Mouse (Mus musculus) liver, embryonic 16.5 days (tissue): ENCODE measurements at regions not wholly inside any gene's neighbourhood (a gene's known extent, or its start where the extent isn't known, plus 50 kb on each side); places are given as distances from the start of the nearest gene placed in this dataset.
"Not testable (repeated sequence)": the region's sequence is repeated elsewhere in the genome, so short reads cannot be mapped to it uniquely, and the experiment has no call there.

Source experiments
- ATAC-seq: fragments of 200-750 bp; cut with Nextera tagmentation; 2 replicates; pipeline ENCODE4 v1.8.0; 2017; ENCODE audit warnings: low read depth, mild to moderate bottlenecking, moderate number of reproducible peaks, moderate library complexity
- H3K27ac ChIP-seq: fragments of 300-500 bp; sonication (generic); 2 replicates; pipeline ENCODE4 v1.5.1; 2014; ENCODE audit warnings: mild to moderate bottlenecking, low read length
- H3K27me3 ChIP-seq: fragments of 300-500 bp; sonication (generic); 2 replicates; pipeline ENCODE4 v1.6.1; 2014; ENCODE audit warnings: low read depth, low read length, mixed read lengths; ENCODE audit not compliant: control insufficient read depth, insufficient read depth
- H3K36me3 ChIP-seq: fragments of 300-500 bp; sonication (generic); 2 replicates; pipeline ENCODE4 v1.6.1; 2014; ENCODE audit warnings: mild to moderate bottlenecking; ENCODE audit not compliant: control insufficient read depth, insufficient read depth
- H3K4me1 ChIP-seq: fragments of 300-500 bp; sonication (generic); 2 replicates; pipeline ENCODE4 v1.6.1; 2014; ENCODE audit warnings: low read depth, low read length, mixed read lengths; ENCODE audit not compliant: control insufficient read depth
- H3K4me2 ChIP-seq: fragments of 300-500 bp; sonication (generic); 2 replicates; pipeline ENCODE4 v1.6.1; 2014; ENCODE audit warnings: low read depth, low read length, mixed read lengths
- H3K4me3 ChIP-seq: fragments of 300-500 bp; sonication (generic); 2 replicates; pipeline ENCODE4 v1.5.1; 2014; ENCODE audit warnings: low read depth, mild to moderate bottlenecking, low read length
- H3K9ac ChIP-seq: fragments of 300-500 bp; sonication (generic); 2 replicates; pipeline ENCODE4 v1.6.1; 2014; ENCODE audit warnings: low read depth, low read length
- H3K9me3 ChIP-seq: fragments of 300-500 bp; sonication (generic); replicated peaks from 2 replicates; pipeline ENCODE4 v1.6.1; 2016; ENCODE audit warnings: low read length; ENCODE audit not compliant: control insufficient read depth
- WGBS: fragments of 180-500 bp; shearing (Covaris S2); extraction: QIAGEN DNeasy Blood & Tissue Kit; methylation state at CpG from one replicate; pipeline ENCODE4 v1.1.7; 2014; ENCODE audit not compliant: insufficient replicate concordance; 5-methylcytosine and 5-hydroxymethylcytosine counted together

DNA sequence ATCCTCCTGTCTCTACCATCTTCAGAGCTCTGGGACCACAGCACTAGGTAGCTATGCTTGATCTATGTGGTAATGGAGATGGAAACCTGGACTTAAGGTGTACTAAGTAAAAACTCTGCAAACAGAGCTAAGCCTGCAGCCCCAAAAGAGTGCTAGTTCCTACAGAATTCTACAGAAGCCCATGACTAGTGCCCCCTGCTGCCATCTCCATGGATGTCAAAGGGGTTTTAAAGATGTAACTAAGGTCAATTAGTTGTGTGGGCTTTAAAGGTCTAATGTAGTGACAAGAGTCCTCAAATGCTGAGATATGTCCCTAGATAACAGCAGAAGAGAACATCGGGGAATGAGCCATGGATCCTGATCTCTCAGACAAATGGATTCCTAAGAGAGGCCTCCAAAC lies 212.1 kb downstream of the Trib2 start:
- H3K36me3 ChIP-seq = no peaks in the 10 kb centered on the region
- H3K4me3 ChIP-seq = no peak overlapping the region
- no peaks in the 10 kb centered on the region for H3K27me3 ChIP-seq
- H3K9ac ChIP-seq = no peak overlapping the region
- H3K4me1 ChIP-seq = no peaks in the 10 kb centered on the region
- ATAC-seq = no peak
- 55% methylated on average over 1 of the region's 1 CpGs for WGBS
- H3K27ac ChIP-seq = no peak overlapping the region
- no peak overlapping the region for H3K4me2 ChIP-seq
- no peaks in the 10 kb centered on the region for H3K9me3 ChIP-seq

DNA sequence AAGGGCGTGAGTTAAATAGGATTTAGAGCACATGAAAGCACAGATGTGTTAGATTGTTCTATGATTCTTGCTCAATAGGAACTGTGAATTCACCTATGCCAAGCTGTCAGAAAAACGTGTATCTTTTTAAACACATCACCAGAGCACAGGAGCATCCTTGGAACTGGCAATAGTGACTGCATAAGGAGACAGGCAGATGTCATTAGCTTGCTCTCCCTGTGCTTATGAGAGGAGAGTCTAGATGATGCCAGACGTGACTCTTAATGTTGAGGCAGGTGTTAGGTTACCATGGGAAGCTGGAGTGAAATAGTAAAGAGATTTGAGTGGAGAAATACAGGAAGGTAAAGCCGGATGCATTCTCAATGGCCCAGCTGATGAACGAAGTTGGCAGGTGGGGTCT lies 212.8 kb downstream of the Trib2 start:
- no peaks in the 10 kb centered on the region for H3K36me3 ChIP-seq
- no peak overlapping the region for H3K4me3 ChIP-seq
- H3K9me3 ChIP-seq = no peaks in the 10 kb centered on the region
- H3K9ac ChIP-seq = no peak overlapping the region
- ATAC-seq = no peak
- H3K27ac ChIP-seq = no peak overlapping the region
- 45% methylated on average over 5 of the region's 5 CpGs for WGBS
- H3K4me1 ChIP-seq = no peaks in the 10 kb centered on the region
- H3K27me3 ChIP-seq = no peaks in the 10 kb centered on the region
- no peak overlapping the region for H3K4me2 ChIP-seq

DNA sequence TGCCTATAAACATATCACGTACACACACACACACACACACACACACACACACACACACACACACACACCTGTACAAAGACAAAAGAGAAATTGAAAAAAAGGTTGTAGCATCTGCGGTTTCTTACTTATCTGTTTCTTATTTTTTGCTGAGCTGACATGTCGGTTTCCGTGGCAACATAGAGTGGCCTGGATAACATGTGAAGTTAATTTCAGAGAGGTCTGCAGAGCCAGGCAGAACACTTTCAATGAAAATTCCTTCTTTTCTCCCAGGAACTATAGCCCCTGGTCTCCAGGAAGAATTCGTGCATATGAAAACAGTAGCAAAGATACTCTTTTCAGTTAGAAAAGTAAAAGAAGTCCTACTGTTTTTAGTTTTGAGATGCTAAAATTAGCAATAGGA lies 213.4 kb downstream of the Trib2 start:
- no peak for ATAC-seq
- H3K4me3 ChIP-seq = no peak overlapping the region
- H3K4me2 ChIP-seq = no peak overlapping the region
- no peak overlapping the region for H3K27ac ChIP-seq
- no peaks in the 10 kb centered on the region for H3K4me1 ChIP-seq
- H3K36me3 ChIP-seq = no peaks in the 10 kb centered on the region
- no peaks in the 10 kb centered on the region for H3K27me3 ChIP-seq
- no peaks in the 10 kb centered on the region for H3K9me3 ChIP-seq
- no peak overlapping the region for H3K9ac ChIP-seq
- 60% methylated on average over 5 of the region's 5 CpGs for WGBS

DNA sequence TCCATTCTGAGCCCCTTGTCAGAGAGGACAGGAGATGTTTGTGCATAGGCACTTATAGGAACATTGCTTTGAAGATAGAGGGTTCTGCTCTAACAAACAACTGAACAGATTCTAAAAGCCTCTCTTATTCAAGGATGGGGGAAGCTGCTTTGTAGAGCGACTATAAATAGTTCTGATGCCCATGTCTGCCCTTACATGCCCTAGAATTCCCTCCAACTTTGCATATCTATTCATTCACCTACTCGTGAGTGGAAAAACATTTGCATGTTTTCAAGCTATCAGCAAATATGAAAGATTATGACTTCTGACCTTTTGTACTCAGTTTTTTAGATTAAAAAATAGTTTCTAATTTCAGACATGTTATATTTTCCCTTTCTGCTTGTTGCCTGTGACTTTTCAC lies 222.0 kb downstream of the Trib2 start:
- Histone ChIP-seq H3K4me3 (no peak overlapping the region), H3K36me3 (no peaks in the 10 kb centered on the region), H3K9ac (no peak overlapping the region), H3K27me3 (no peaks in the 10 kb centered on the region), H3K4me1 (no peaks in the 10 kb centered on the region), H3K27ac (no peak overlapping the region), H3K4me2 (no peak overlapping the region), H3K9me3 (no peaks in the 10 kb centered on the region)
- 44% methylated on average over 2 of the region's 2 CpGs for WGBS
- no peak for ATAC-seq

DNA sequence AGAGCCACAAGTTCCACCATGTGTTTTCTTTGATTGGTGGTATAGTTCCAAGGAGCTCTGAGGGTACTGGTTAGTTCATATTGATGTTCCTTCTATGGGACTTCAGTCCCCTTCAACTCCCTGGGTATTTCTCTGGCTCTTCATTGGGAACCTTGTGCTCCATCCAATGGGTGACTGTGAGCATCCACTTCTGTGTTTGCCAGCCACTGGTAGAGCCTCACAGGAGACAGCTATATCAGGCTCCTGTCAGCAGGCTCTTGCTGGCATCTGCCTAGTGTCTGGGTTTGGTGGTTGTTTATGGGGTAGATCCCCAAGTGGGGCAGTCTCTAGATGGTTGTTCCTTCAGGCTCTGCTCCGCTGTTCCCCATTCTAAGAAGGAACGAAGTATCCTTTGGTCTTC lies 228.9 kb downstream of the Trib2 start:
- WGBS = 66% methylated on average over 2 of the region's 2 CpGs
- not testable (repeated sequence) for ATAC-seq

DNA sequence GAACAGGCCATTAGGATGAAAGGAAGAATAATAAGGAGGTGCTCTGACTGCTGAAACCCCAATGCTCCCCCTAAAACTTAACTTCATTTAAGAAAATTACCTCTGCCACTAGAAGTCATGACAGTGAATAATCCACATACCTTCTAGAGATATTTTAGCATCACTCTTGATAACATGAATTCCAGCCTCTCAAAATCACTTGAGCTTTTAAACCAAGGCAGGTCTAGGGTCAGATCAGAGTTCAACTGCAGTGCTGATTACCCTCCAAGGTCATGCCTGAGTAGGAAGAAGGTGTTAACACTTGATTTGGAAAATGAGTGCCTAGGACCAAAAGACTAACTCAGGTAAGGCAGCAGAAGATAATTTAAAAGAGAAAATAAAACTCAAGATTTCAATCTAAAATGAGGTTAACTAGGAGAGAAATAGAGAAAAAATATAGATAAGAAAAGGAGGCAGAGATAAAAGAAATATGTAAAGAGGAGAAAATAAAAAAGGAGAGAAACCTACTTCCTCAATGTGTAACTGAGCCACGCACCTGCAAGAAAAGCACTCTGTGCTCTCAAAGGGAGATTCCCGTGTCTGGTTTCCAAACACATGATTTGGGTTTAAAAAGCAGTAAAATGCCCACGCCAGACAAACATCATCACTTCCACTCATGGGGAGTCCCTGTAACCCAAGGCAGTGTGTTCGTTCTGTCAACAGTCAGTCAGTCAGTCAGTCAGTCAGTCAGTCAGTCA lies 229.8 kb downstream of the Trib2 start:
- Histone ChIP-seq H3K36me3 (no peaks in the 10 kb centered on the region), H3K4me1 (no peaks in the 10 kb centered on the region), H3K4me2 (no peak overlapping the region), H3K27ac (no peak overlapping the region), H3K4me3 (no peak overlapping the region), H3K9ac (no peak overlapping the region), H3K27me3 (no peaks in the 10 kb centered on the region), H3K9me3 (no peaks in the 10 kb centered on the region)
- 43% methylated on average over 4 of the region's 4 CpGs for WGBS
- ATAC-seq = no peak

More for the DNA sequence above, 228.9 kb downstream of the Trib2 start:
- H3K4me1 ChIP-seq, H3K9me3 ChIP-seq, H3K4me3 ChIP-seq, H3K36me3 ChIP-seq, H3K4me2 ChIP-seq, H3K27ac ChIP-seq, H3K27me3 ChIP-seq, H3K9ac ChIP-seq: not testable (repeated sequence)

GRCm38 (mm10) chr12:15585845-15586244 lies 230.9 kb downstream of the Trib2 start:
- H3K4me2 ChIP-seq = no peak overlapping the region
- H3K36me3 ChIP-seq = no peaks in the 10 kb centered on the region
- ATAC-seq = no peak
- 58% methylated on average over 1 of the region's 1 CpGs for WGBS
- H3K27ac ChIP-seq = no peak overlapping the region
- no peak overlapping the region for H3K9ac ChIP-seq
- H3K9me3 ChIP-seq = no peaks in the 10 kb centered on the region
- no peaks in the 10 kb centered on the region for H3K4me1 ChIP-seq
- H3K4me3 ChIP-seq = no peak overlapping the region
- no peaks in the 10 kb centered on the region for H3K27me3 ChIP-seq

DNA sequence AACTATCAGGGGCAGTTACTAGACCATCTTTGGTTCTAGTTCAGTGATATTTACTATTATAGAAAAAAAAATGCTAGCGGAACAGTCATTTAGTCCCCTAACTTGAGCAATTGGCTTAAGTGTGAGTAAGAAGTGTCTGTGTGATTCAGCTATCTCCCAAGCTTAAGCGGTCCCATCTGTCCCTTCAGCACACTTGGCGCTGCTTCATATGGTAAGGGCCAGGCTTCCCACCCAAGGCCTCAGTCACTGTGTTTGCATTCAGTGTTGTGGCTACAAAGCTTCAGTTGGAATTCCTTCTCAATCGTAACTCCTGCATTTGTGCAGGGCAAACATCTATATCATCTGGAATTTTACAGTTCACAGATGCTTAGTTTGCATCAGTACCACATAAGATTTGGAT lies 232.0 kb downstream of the Trib2 start:
- WGBS = 68% methylated on average over 4 of the region's 4 CpGs
- Histone ChIP-seq H3K27me3 (no peaks in the 10 kb centered on the region), H3K4me2 (no peak overlapping the region), H3K9ac (no peak overlapping the region), H3K36me3 (no peaks in the 10 kb centered on the region), H3K9me3 (no peaks in the 10 kb centered on the region), H3K4me3 (no peak overlapping the region), H3K4me1 (no peaks in the 10 kb centered on the region), H3K27ac (no peak overlapping the region)
- no peak for ATAC-seq

DNA sequence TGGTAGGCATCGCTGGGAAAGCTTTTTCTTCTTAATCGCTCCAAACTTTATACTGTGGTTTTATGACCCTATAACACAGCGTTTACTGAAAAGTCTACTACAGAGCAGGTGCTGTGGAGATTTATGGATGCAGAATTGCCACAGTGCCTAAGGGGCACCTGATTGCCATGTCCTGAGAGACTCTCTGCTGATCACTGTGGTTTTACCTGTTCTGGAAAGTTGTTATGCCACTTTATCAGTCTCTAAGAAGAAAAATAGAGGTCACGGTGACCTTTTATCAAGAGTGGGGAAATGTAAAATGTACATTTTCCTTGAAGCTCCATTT lies 250.0 kb downstream of the Trib2 start:
- no peaks in the 10 kb centered on the region for H3K9me3 ChIP-seq
- H3K9ac ChIP-seq = no peak overlapping the region
- no peaks in the 10 kb centered on the region for H3K36me3 ChIP-seq
- WGBS = 48% methylated on average over 4 of the region's 4 CpGs
- no peak overlapping the region for H3K4me2 ChIP-seq
- no peaks in the 10 kb centered on the region for H3K4me1 ChIP-seq
- no peak overlapping the region for H3K4me3 ChIP-seq
- no peak overlapping the region for H3K27ac ChIP-seq
- no peak for ATAC-seq
- H3K27me3 ChIP-seq = no peaks in the 10 kb centered on the region
